Mouse (Mus musculus) frontal cortex, postnatal 25 days (tissue): ENCODE measurements around the gene Zfpm1.

Experiments used
- DNase-seq, 2 experiments: peaks; one replicate each; pipeline ENCODE4 v3.0.0; 2022; ENCODE audit warnings: low spot score in 2 of 2

The Zfpm1 gene

DNA sequence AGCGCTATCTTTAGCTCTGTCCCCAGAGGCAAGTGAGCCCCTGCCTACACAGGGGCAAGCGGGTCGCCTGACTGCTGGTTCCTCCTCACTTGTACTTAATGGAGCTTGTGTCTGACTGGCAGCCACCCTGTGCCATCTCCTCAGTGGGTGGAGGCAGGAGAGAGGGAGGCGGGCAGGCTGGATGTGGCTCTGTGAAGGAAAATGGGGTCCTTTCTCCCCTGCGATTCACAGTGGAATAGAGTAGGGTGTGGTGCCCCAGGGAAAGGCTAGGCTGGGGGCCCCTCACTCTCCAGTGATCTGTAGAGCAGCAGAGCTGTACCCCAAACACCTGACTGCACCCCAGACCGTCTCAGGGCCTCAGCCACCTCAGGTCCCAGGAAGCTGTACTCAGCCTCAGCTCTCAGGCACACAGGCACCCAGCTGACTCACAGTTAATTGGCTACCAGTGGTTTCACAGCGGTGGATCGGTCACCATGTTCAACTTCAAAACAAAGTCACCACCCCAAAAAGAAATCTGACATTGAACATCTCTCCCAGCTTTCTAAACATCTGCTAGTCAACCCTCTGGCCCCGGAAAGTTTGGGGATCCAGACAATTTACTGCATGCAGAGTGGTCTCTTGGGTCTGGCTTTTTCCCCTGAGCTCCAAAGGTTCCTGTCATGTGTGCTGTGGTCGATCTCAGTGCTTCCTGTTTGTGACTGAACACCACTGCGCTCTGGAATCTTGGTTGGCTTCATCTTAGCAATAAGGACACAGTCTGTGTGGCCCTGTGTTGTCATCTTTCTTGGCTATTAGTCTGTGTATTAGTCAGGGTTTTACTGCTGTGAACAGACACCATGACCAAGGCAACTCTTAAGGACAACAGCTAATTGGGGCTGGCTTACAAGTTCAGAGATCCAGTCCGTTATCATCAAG, 63.5 kb downstream of the Zfpm1 start:
- DNase-seq = no peak

DNA sequence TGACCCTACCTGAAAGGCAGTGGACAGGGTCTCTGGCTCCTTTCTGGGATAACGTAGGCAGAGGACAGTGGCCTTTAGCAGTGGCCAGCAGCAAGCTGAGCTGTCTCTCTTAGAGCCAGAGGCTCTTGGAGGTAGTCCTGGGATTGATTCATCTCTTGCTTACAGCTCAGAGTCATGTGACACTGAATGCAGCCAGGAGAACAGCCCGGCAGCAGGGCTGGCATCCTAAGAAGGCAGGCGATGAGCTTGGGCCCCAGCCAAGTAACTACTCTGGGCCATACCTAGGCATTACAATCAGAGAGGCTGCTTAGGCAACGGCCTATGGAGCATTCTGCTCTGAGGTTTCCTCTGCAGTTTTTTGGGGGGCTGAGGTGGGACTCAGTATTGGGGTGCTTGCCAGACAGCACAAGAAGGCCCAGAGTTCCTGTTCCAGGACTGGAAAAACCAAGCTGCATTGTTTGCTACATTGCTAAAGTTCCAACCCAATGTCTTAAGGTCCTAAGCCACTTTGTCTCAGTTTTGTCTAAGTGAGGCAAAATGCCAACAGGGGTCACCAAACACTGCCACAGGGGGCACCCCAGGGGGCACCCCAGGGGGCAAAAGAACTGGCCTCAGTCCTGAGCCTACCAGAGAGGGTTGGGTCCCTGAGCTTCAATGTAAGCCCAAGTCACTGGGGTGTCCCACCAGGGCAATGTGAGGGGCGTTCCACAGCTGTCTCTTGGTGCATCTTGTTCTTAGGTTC, 66.0 kb downstream of the Zfpm1 start:
- DNase-seq = no peak

- no peak for DNase-seq
These were observed 67.7 kb downstream of the Zfpm1 start for GRCm38 (mm10) chr8:122349357-122350297.

- DNase-seq = no peak
These were observed 68.6 kb downstream of the Zfpm1 start for GRCm38 (mm10) chr8:122350309-122351089.

DNA sequence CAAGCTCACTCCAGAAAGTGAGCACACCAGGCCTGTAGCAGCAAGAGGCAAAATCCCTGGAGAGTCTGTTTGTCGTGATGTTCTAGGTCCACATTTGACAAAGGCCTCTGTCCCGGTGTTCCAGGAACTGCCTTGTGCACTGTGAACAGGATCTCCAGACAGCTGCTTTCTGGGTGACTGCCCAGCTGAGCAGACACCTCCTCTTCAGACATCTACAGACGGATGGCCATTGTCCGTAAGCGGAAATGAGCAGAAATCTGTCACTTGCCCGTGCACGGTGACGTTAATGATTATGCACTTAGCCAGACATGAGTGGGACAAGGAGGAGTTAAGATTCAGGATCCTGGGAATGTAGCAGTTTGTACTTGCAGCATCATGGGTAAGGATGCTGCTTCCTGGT, 72.2 kb downstream of the Zfpm1 start:
- DNase-seq = no peak

DNA sequence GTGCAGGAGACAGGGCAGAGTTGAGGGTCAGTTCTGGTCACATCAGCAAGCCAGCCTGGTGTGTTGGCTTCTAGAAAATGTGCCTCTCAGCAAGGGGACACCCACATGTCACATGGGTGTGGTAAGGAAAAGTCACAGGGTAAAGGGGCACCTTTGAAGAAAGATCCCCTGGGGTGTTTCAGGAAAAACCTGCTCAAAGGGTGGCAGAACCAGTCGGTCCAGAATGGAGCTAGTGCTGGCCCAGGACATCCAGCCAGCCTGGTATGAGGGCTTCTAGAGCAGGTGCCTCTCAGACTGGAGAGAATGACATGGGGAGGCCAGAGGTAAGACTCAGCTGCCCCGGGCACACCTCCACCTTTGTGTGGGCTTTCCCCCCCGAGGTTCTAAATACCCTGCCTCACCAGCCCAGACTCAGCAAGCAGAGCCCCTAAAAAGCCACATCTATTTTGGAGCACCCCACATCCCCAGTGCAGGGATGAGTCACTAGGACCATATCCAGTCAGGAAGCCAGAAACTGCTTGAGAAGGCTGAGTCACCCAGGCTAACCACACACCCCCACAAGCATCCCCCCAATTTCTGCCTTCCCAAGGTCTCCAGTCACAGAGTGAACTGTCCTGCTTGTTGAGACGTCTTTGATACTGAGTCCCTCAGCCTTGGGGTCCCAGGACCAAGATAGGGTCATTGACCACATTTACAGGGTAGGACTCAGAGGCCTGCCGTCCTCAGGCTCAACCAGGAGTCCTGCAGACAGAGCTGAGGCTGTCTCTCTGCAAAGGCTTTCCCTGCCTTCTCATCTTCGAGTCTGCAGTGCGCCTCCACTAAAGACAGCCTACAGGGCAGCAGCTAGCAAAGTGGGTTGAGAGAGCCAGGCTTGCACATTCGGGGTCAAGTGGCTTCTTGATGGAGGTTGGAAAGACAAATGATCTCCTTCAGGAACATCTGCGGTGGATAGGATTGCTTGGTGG, 74.0 kb downstream of the Zfpm1 start:
- DNase-seq = peak in 1 of 2 experiments; percentile 63

DNA sequence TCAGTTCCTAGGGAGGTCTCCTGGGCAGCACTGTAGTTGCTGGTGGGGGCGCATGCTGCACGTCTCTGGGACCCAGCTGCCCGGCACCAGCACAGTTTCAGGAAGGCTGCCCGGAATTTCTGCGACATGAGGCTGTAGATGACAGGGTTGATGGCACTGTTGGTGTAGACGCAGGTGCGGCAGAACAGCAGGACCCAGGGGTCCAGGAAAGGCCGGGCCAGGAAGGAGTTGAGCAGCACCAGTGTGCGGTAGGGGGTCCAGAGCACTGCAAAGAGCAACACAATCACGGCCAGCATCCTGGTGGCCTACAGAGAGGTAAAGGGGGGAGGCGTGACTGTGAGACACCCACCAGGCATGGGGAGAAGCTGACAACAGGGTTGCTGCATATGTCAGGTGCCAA, 75.3 kb downstream of the Zfpm1 start:
- no peak for DNase-seq

DNA sequence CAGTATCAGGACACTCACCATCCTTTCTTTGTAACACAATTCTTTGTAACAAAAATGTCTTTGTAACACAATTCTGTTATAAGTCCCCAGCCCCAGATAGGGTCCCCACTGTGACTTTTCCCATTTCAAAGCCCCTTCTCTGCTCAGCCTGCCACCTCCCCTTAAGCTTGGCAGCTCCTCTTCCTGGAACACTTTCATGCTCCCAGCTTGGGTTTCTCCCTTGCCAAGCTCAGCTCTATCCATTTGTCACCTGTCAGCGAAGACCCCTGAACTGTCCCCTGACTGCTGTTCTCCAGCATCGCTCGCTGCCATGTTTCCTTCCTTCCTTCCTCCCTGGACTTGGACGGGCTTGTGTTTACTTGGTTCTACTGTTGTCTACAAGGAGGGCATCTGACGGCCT, 75.7 kb downstream of the Zfpm1 start:
- no peak for DNase-seq

GRCm38 (mm10) chr8:122359111-122359775, 77.3 kb downstream of the Zfpm1 start:
- DNase-seq = no peak

- no peak for DNase-seq
These were observed 78.9 kb downstream of the Zfpm1 start, which contains the start of gene Trhr2 for GRCm38 (mm10) chr8:122360696-122361416. Trhr2 (minus strand) TSS chr8:122360746.

GRCm38 (mm10) chr8:122362271-122362670, 80.3 kb downstream of the Zfpm1 start:
- no peak for DNase-seq

GRCm38 (mm10) chr8:122362967-122363366, 81.0 kb downstream of the Zfpm1 start:
- DNase-seq = no peak

DNA sequence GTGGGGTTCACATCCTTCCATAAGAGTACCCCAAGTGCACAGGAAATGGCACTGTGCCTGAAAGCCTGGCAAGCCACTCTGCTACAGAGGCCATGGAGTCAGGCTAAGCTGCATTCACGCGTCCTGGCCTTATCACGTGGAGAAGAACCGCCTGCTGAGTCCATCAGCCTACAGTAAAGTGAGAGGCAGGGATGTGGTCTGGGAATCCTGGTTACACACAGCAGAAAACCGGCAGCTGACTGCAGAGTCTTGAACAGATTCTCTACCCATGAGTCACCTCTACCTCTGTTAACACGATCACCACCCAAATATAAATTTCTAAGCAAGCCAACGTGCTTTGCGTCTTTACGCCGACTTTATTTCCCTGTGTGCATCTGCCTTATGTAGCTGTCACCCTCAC, 86.6 kb downstream of the Zfpm1 start:
- no peak for DNase-seq

DNA sequence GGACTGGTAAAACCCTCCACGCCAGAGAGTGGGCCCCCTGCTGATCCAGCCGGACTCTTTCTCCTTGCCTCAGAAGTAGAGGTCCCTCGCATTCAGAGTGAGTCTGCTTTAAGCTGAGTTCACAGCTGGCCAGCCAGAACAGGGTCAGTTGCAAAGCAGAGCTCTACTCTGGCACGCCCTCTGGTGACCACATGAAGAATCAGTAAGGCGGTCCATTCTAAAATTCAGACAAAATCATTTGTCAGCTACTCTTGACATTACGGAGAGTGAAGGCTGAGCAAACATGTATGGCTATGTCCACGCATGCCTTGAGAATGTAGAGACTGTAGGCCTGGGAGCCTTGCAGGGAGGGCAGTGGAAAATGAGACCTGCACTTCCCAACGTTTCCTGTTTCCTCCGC, 87.7 kb downstream of the Zfpm1 start:
- peak in 1 of 2 experiments; percentile 60 for DNase-seq

- no peak for DNase-seq
These were observed 89.8 kb downstream of the Zfpm1 start for GRCm38 (mm10) chr8:122371706-122372105.

DNA sequence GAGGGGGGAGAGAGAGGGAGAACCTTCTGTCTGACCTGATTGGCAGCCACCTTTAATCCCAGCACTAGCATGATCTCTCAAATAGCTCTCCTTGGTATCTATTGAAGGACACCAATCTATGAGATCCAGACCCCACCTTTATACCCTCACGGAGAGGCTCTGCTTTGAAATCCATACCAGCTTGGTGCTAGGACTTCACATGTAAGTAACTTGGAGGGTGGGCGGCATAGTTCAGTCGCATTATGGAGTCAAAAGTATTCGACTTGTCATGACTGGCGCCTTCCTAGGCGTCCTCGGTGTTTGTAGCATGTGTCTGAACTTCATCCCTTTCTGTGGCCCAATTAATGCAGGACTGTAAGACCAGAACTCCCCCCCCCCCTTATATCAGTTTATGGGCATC, 93.4 kb downstream of the Zfpm1 start:
- DNase-seq = no peak

DNA sequence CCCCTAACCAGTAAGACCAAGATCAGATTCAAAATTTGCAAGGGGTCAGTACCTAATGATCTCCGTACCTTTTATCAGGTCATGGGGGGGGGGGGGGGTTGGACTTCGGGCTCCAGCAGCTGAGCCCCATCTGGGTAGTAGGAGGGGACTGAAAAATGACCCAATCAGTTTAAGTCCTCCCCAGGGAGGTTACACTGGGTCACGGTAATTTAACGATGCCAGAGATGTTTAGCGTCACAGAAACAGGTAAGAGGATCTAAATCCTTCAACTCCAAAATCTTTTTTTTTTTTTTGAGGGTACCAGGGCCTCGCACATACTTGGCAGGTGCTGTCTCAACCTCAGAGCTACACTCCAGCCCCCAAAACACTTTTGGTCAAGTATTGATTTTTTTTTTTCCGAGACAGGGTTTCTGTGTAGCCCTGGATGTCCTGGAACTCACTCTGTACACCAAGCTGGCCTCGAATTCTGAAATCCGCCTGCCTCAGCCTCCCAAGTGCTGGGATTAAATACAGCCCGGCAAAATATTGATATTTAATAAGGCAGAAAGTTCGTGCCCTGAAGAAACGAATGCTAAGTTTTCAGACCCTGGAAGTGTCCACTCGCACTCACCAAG, 93.9 kb downstream of the Zfpm1 start:
- DNase-seq = no peak
